Mouse (Mus musculus): Measurements from ENCODE around the gene Slc4a7.
"Not testable (repeated sequence)": the region's sequence is repeated elsewhere in the genome, so short reads cannot be mapped to it uniquely, and the experiment has no call there.

Slc4a7 gene

DNA sequence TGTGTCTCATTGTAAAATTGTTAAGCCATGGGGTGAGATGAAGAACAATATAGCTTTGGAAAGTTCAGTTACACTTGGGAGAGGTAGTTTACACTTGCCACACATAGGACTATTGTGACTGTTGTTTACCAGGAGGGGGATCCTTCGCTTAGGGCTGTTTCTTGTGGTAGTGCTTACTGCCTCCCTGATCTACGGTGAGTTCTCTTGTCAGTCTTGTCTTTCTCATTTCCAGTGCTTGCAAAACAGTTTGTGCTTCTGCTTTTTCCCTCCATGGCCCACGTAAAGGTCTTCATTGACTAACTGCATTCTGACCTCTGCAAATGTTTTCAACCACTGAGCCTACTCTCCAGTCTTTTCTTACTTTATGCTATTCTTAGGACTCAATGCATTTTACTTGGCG, 98.3 kb downstream of the Slc4a7 start:
- no peak for DNase-seq (ENCODE audit: low read depth, low spot score)

DNA sequence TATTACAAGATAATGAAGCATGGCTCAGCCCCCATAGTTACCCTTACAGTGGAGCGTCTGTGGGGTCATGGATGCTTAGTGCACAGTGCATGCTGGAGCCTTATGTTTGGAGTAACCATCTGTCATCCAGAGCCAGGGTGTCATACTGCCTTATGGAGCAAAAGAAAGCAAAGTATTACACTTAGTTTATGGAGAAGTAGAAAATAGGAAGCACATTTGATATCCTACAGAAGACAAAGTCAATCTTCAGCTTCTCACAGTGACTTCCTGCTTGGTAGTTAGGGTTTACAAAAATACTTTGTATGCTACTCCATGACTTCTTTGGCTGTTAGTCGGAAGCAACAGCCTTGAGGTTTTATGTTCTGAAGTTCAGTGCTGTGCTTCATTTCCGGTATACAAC, 98.7 kb downstream of the Slc4a7 start:
- no peak for DNase-seq (ENCODE audit: low read depth, low spot score)

DNA sequence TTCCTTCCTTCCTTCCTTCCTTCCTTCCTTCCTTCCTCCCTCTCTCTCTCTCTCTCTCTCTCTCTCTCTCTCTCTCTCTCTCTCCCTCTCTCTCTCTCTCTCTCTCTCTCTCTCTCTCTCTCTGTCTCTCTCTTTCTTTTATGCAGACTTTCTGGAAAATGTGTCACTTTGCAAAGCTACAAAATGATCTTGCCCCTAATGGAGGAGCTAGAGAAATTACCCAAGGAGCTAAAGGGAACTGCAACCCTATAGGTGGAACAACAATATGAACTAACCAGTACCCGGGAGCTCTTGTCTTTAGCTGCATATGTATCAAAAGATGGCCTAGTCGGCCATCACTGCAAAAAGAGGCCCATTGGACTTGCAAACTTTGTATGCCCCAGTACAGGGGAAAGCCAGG, 101.0 kb downstream of the Slc4a7 start, which contains the start of gene Nek10:
Nek10 (plus strand) TSS at position 301 of the 400 bp plus-strand sequence.
- not testable (repeated sequence) for DNase-seq (ENCODE audit: low read depth, low spot score)

DNA sequence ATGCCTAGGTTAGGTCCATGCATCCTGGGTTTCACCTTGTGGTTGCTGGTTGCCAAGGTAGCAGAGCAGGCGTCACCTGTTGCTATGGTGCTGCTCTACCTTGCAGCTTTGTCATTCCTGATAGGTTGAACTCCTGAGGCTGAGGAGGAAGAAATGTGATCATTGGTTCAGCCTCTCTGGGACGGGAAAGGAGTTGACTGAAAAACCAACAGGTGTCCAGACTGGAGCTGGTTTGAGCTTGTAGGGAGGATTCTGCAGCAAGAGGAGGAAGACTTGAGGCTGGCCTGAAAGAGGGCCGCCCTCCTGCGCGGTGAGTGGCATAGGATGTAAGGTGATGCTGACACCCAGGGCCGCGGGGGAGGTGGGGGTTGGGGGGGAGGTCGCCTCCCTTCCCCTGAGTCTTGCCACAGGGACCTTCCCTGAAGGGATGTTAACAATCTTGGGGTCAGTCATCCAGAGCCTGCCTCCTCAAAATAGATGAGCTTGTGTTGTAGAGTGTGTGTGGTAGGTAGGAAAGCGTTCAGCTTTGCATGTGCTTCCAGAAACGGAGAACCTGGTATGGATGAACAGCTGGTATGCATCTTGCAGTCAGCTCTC, 101.9 kb downstream of the Slc4a7 start:
- peak; percentile 61 for DNase-seq (ENCODE audit: low read depth, low spot score)

DNA sequence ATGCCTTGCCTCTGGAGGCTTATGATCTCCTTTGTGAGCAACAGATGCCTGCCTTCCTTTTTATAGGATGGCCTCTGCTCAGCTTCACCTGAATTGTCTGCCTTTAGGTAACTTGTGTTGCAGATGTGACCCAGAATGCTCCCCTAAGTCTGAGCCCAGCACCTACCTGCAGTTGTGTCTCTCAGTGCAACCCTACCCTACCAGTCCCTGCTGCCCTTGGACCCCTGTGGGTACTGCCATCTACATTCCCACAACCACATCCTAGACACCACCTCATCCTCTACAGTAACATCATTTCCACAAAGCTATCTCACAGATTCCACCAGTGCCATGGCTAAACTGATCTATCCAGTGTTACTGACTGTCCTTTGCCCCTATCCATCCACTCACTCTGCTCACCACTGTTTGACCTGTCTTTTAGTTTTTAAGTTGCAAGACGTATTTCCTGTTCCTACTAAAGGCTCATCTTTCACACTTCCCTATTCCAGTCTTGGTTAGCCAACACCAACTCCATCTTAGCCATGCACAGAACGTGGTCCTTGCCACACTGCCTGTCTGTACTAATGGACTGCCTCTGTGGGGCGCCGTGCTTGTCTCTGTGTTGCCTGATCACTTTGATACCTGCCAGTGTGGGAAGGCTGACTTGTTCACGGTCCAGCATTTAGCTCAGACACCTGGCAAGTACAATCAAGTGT, 102.6 kb downstream of the Slc4a7 start:
- no peak for DNase-seq (ENCODE audit: low read depth, low spot score)

DNA sequence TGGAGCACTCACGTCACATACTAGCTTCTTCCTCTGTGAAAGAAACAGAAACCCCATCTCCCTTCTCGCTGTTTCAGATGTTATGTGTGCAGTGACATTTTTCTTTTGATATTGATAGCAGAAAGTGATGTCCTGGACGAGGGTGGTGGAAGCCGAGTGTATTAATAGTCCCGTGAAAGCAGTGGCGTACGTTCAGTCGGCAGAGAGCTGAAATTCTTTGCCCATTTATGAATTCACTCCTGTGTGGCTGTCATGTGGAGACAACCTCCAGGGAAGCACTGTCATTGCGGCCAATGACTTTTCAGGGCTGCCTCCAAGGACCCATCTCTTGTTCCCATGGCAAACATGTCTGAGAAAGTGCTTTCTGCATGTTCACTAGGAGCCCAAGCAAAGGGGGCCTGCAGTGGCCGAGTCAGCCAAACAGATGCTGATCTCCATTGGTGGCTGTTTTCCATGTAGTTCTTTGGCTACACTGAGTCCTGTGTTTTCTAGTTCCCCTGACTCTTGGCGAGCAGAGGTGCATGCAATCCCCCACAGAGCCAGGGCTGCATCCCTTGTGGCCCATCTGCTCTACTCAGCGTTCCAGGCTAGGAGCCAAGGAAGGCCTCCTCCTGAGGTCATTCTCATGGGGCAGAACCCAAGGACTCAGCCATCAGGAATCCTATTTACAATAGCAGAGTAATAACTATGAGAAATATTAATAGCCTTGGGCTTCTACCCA, 130.6 kb downstream of the Slc4a7 start:
- peak; percentile 42 for DNase-seq (ENCODE audit: low read depth, low spot score)

DNA sequence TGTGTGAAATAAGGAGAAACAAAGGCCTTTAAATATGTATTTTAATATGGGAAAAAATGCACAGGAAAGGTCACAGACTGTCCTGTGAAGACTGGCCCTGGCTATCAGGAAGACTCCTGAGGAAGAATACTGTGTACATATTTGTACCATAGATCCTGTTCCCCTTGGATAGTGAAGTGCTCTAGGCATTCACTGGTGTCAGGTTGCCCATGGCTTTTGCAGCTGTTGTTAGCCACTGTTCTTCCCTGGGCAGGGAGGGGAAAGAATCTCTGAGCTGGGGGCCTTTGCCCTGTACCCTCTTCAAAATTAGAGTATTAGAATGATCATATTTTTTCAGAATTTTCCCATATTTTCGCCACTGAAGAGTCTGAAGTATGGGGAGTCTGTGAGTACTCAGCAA, 131.4 kb downstream of the Slc4a7 start:
- DNase-seq (ENCODE audit: low read depth, low spot score) = no peak

DNA sequence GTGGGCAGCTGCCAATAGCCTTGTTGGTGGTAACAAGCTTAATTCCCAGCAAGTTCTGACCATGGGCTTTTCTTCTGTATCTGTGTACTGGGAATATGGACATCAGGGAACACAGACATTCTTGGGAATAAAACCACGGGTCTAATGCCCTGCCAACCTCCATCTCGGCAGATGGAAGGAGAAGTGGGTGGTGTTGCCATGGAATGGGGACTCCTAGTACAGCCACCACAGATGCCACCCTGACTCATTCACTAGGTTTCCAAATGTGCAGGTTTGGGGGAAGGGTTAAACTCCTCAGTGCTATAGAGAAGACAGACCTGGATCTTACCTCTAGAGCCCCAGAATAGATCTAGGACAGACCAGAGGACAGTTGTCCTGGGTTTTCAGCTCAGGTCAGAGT, 132.2 kb downstream of the Slc4a7 start:
- peak; percentile 54 for DNase-seq (ENCODE audit: low read depth, low spot score)

DNA sequence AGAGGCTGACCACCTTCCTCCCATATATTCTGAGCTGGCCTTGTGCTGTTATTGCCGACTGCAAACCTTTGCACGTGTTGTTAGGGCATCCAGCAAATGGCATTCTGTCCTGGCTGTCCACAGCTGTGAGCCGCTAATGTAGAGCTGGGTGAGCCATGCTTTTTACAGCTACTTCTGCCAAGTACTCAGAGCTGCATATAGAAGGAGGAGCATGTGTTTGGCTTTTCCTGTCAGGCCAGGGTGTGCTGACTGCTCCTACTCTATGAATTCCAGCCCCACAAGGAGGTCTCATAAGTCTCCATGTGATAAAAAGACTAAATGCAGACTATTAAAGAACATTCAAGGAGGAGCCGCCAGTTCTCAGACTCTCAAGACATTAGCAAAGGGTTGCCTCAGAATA, 135.5 kb downstream of the Slc4a7 start:
- DNase-seq (ENCODE audit: low read depth, low spot score) = no peak

DNA sequence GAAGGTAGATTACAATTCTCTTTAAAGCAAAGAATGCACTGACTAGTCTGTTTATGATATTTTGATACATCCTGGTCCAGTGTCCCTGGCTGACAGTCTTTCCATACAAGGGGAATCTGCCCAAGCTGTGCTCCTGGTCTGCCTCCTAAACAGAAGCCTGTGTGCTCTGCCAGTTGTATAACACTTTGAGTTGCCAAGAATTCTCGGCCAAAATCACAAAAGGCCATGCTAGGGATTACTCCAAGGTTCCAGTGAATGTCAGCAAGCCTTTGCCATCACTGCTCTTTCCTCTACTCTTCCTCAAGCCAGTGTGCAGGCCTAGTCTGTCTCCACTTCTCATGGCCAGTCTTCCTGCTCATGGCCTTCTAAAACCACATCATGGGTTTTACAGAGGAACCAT, 136.0 kb downstream of the Slc4a7 start:
- no peak for DNase-seq (ENCODE audit: low read depth, low spot score)

DNA sequence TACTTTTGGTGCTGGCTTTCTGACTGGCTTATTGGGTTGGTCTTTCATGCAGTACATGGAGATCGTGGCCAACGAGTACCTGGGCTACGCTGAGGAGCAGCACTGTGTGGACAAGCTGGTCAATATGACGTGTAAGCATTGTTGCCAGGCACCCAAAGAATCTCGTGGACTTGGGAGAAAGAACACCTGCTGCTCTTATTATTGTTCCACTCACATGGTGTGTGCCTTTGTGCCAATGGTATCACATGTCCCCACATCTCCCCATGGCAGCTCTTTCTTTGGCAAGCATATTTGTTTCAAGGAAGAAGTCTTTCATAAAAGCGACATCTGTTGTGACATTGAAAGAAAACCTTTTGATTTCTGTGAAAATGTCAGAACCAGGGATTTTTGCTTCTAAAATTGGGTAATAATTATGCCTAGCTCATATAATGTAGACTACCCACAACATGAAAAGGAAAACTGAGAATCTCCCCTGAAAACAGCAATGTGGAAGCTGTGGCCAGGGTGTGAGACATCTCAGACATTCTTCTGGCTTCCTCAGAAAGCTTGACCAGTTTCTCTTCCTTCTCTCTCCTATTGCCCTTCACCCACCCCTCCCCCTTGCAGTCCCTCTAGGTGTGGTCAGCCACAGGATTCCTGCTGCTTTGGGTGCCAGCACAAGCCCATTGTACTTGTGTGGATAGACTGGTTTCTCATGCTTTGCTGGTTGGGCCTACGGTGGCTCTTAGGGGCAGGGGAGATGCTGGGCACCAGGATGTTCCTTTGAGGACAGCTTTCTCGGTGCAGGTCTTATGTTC, 140.9 kb downstream of the Slc4a7 start:
- no peak for DNase-seq (ENCODE audit: low read depth, low spot score)

All from telencephalon, adult 2 months (tissue).